Comparison of ENCODE assay signal across 22 mouse cellular contexts in the genomic region with DNA sequence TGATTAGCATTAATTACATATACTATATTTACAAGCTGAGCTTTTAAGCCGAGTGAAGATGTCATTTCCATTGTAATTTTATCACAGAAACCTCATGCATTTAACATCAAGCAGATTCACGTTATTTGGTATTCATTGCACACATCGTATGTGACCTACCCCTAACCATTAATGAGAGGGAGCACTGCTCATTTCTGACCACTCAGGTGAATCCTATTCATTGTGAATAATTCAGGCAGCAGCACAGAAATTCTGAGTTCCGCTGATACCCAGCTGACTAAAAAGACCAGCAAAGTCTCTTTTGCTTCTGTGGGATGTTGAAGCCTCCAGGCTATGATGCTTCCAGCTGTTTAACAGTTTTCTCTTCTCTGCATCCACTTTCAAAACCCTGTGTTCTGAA.
DNase-seq lines count a peak whose midpoint lies in the region; ATAC-seq and TF ChIP-seq lines count a peak whose summit lies in the region.
"Had no signal": no experiment of that assay in that cellular context is flagged by ENCODE, and none has a peak within 500 bp of the region (broad histone marks: within the 10 kb centered on the region; RNA-seq: fewer than 3 reads in every experiment).

No protein-coding gene starts in this region.

- H3K4me1 ChIP-seq in forebrain, embryonic 12.5 days = 0 out of 2 replicates have a peak, but pooled peaks cover 1% of the 10 kb centered on the region
- no peaks in the 10 kb centered on the region; the same call in 1 of the 2 replicates for H3K4me1 ChIP-seq in forebrain, embryonic 10.5 days
- H3K4me1 ChIP-seq in midbrain, embryonic 12.5 days = no peaks in the 10 kb centered on the region
- H3K4me1 ChIP-seq in midbrain, postnatal 0 days (ENCODE audit: insufficient read depth, low read length) = no peaks in the 10 kb centered on the region
- 0 out of 2 replicates have a peak, but pooled peaks cover 9% of the 10 kb centered on the region for H3K4me1 ChIP-seq in midbrain, embryonic 14.5 days (ENCODE audit: control insufficient read depth, insufficient read depth, low read length)
- H3K4me1 ChIP-seq: heart, embryonic 13.5 days had no signal

- DNase-seq in forebrain, embryonic 10.5 days (ENCODE audit: extremely low spot score, low spot score) = no peak
- no peak for DNase-seq in midbrain, postnatal 0 days (ENCODE audit: low spot score)
- peak; percentile 67 for DNase-seq in midbrain, embryonic 14.5 days
- no peak for DNase-seq in cerebellum, adult 9-10 months
- no peak for DNase-seq in left cerebral cortex, postnatal 4 days
- DNase-seq: adrenal gland, postnatal 10 days; B cell, adult 2 months; cerebellum, adult 11-12 months; cerebellum, adult 9-11 months; cerebellum, postnatal 36 days; gastrocnemius, adult 2 months; gastrocnemius, postnatal 25 days; heart, adult 11 months; heart, postnatal 36 days had no signal

- H3K9ac ChIP-seq in forebrain, embryonic 12.5 days = no peak overlapping the region
- H3K9ac ChIP-seq in midbrain, embryonic 12.5 days (replicated peaks) = no peak overlapping the region
- no peak overlapping the region for H3K9ac ChIP-seq in midbrain, postnatal 0 days (replicated peaks; ENCODE audit: low read length, poor library complexity, severe bottlenecking)
- no peak overlapping the region for H3K9ac ChIP-seq in midbrain, embryonic 14.5 days (replicated peaks; ENCODE audit: low read length)
- H3K9ac ChIP-seq: embryonic facial prominence, embryonic 13.5 days; heart, embryonic 13.5 days; hindbrain, embryonic 13.5 days had no signal

- H3K4me3 ChIP-seq in forebrain, embryonic 12.5 days (replicated peaks) = no peak overlapping the region
- no peak overlapping the region for H3K4me3 ChIP-seq in forebrain, embryonic 10.5 days
- no peak overlapping the region for H3K4me3 ChIP-seq in midbrain, embryonic 12.5 days
- H3K4me3 ChIP-seq in midbrain, postnatal 0 days (ENCODE audit: low read depth, low read length) = no peak overlapping the region
- no peak overlapping the region for H3K4me3 ChIP-seq in midbrain, embryonic 14.5 days (replicated peaks; ENCODE audit: low read depth, low read length)
- H3K4me3 ChIP-seq: embryonic facial prominence, embryonic 13.5 days; gastrocnemius, adult 2 months; heart, embryonic 13.5 days; hindbrain, embryonic 13.5 days had no signal

- 67% methylated on average over 4 of the region's 4 CpGs for WGBS in forebrain, embryonic 12.5 days
- WGBS in forebrain, embryonic 10.5 days = 90% methylated on average over 4 of the region's 4 CpGs
- WGBS in midbrain, embryonic 12.5 days = 56% methylated on average over 4 of the region's 4 CpGs
- WGBS in midbrain, postnatal 0 days = 37% methylated on average over 4 of the region's 4 CpGs
- 29% methylated on average over 4 of the region's 4 CpGs for WGBS in midbrain, embryonic 14.5 days

- H3K27ac ChIP-seq in forebrain, embryonic 12.5 days = no peak overlapping the region
- no peak overlapping the region for H3K27ac ChIP-seq in forebrain, embryonic 10.5 days
- no peak overlapping the region for H3K27ac ChIP-seq in midbrain, embryonic 12.5 days (replicated peaks)
- no peak overlapping the region for H3K27ac ChIP-seq in midbrain, postnatal 0 days (ENCODE audit: low read depth, low read length)
- no peak overlapping the region for H3K27ac ChIP-seq in midbrain, embryonic 14.5 days (replicated peaks; ENCODE audit: low read depth, low read length)
- H3K27ac ChIP-seq: embryonic facial prominence, embryonic 13.5 days; gastrocnemius, adult 2 months; heart, embryonic 13.5 days; hindbrain, embryonic 13.5 days had no signal

- H3K9me3 ChIP-seq in forebrain, embryonic 12.5 days = no peaks in the 10 kb centered on the region
- no peaks in the 10 kb centered on the region for H3K9me3 ChIP-seq in forebrain, embryonic 10.5 days
- H3K9me3 ChIP-seq in midbrain, embryonic 12.5 days = no peaks in the 10 kb centered on the region
- no peaks in the 10 kb centered on the region for H3K9me3 ChIP-seq in midbrain, postnatal 0 days (ENCODE audit: low read length)
- H3K9me3 ChIP-seq in midbrain, embryonic 14.5 days (ENCODE audit: control insufficient read depth, low read length) = no peaks in the 10 kb centered on the region
- H3K9me3 ChIP-seq: embryonic facial prominence, embryonic 13.5 days; heart, embryonic 13.5 days; hindbrain, embryonic 13.5 days had no signal

- H3K4me2 ChIP-seq in forebrain, embryonic 12.5 days = no peak overlapping the region
- no peak overlapping the region for H3K4me2 ChIP-seq in midbrain, embryonic 12.5 days (replicated peaks)
- no peak overlapping the region for H3K4me2 ChIP-seq in midbrain, postnatal 0 days (ENCODE audit: low read depth, low read length, poor library complexity, severe bottlenecking)
- no peak overlapping the region for H3K4me2 ChIP-seq in midbrain, embryonic 14.5 days (ENCODE audit: low read length)
- H3K4me2 ChIP-seq: embryonic facial prominence, embryonic 13.5 days; heart, embryonic 13.5 days; hindbrain, embryonic 13.5 days had no signal

- no peak for TF ChIP-seq CTCF in midbrain, postnatal 0 days (IDR thresholded peaks at IDR 0.05)

- H3K27me3 ChIP-seq in forebrain, embryonic 12.5 days = no peaks in the 10 kb centered on the region
- H3K27me3 ChIP-seq in forebrain, embryonic 10.5 days (ENCODE audit: poor library complexity, severe bottlenecking) = no peaks in the 10 kb centered on the region
- no peaks in the 10 kb centered on the region for H3K27me3 ChIP-seq in midbrain, embryonic 12.5 days
- H3K27me3 ChIP-seq in midbrain, postnatal 0 days (ENCODE audit: insufficient read depth, low read length) = no peaks in the 10 kb centered on the region
- no peaks in the 10 kb centered on the region for H3K27me3 ChIP-seq in midbrain, embryonic 14.5 days (ENCODE audit: control insufficient read depth, insufficient read depth, low read length)
- H3K27me3 ChIP-seq: embryonic facial prominence, embryonic 13.5 days; heart, embryonic 13.5 days; hindbrain, embryonic 13.5 days had no signal

- intact Hi-C loops in left cerebral cortex, postnatal 4 days (cut with DNase I) = no loop called here

- no peaks in the 10 kb centered on the region for H3K36me3 ChIP-seq in forebrain, embryonic 12.5 days (replicated peaks)
- no peaks in the 10 kb centered on the region for H3K36me3 ChIP-seq in forebrain, embryonic 10.5 days (replicated peaks)
- no peaks in the 10 kb centered on the region for H3K36me3 ChIP-seq in midbrain, embryonic 12.5 days
- no peaks in the 10 kb centered on the region for H3K36me3 ChIP-seq in midbrain, postnatal 0 days (ENCODE audit: insufficient read depth, low read length)
- H3K36me3 ChIP-seq in midbrain, embryonic 14.5 days (ENCODE audit: control insufficient read depth, insufficient read depth, low read length) = no peaks in the 10 kb centered on the region
- H3K36me3 ChIP-seq: embryonic facial prominence, embryonic 13.5 days; G1E; heart, embryonic 13.5 days; hindbrain, embryonic 13.5 days had no signal

- 0 out of 2 replicates have a peak, but pooled peaks have one; percentile 33 for ATAC-seq in forebrain, embryonic 12.5 days (ENCODE audit: low FRiP score)
- ATAC-seq in midbrain, embryonic 12.5 days (ENCODE audit: low FRiP score, low read depth) = peak; percentile 47; the same call in 1 of the 2 replicates
- no peak for ATAC-seq in midbrain, postnatal 0 days (ENCODE audit: low FRiP score)
- ATAC-seq in midbrain, embryonic 14.5 days (ENCODE audit: low FRiP score, low TSS enrichment) = peak; percentile 55; the same call in 1 of the 2 replicates
- ATAC-seq: CD4-positive, CD25-positive, alpha-beta regulatory T cell, adult 4 months; forebrain, embryonic 14.5 days had no signal
